Mouse (Mus musculus) embryonic fibroblast, embryonic 13.5 days (primary cell): ENCODE measurements around the gene Cacna1h.

Source experiments
- CTCF ChIP-seq: IDR thresholded peaks from 2 replicates; pipeline ENCODE4 v1.5.1; 2011; ENCODE audit warnings: mild to moderate bottlenecking, control low read depth, low read length, moderate library complexity, borderline replicate concordance; ENCODE audit not compliant: insufficient read depth
- POLR2A ChIP-seq: IDR thresholded peaks from 2 replicates; pipeline ENCODE4 v1.6.1; 2011; ENCODE audit warnings: low read depth, mild to moderate bottlenecking, control low read depth, low read length, moderate library complexity

DNA sequence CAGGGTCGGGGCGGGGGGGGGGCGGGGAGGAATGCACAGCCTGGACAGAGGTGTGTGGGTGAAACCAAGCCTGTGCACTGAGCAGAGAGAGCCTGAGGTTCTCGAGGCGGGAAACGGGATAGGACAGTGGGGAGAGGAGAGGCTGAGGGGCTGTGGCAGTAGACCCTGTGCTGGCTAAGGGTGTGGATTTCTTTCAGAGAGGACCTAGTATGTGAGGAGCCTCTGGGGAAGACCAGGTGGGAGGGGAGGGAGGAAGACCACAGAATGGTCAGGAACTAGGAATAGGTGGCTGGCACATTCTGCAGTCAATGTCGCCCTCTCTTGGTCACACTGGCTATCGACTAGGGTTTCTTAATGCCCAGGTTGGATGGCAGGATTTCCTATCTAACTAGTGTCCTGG lies 36.2 kb upstream of the Cacna1h start:
- TF ChIP-seq POLR2A (no peak), CTCF (peak; percentile 89)
